Mouse (Mus musculus): ENCODE measurements around the gene Zfp654.

Zfp654 gene

GRCm38 (mm10) chr16:64766696-64767300 is 84.7 kb downstream of the Zfp654 start:
- DNase-seq (ENCODE audit: low spot score in 2 of 2): no peak

- DNase-seq (ENCODE audit: low spot score in 2 of 2): no peak
Measured at GRCm38 (mm10) chr16:64759245-64759626, 92.2 kb downstream of the Zfp654 start.

GRCm38 (mm10) chr16:64758561-64759244 is 92.7 kb downstream of the Zfp654 start:
- no peak for DNase-seq (ENCODE audit: low spot score in 2 of 2)

DNA sequence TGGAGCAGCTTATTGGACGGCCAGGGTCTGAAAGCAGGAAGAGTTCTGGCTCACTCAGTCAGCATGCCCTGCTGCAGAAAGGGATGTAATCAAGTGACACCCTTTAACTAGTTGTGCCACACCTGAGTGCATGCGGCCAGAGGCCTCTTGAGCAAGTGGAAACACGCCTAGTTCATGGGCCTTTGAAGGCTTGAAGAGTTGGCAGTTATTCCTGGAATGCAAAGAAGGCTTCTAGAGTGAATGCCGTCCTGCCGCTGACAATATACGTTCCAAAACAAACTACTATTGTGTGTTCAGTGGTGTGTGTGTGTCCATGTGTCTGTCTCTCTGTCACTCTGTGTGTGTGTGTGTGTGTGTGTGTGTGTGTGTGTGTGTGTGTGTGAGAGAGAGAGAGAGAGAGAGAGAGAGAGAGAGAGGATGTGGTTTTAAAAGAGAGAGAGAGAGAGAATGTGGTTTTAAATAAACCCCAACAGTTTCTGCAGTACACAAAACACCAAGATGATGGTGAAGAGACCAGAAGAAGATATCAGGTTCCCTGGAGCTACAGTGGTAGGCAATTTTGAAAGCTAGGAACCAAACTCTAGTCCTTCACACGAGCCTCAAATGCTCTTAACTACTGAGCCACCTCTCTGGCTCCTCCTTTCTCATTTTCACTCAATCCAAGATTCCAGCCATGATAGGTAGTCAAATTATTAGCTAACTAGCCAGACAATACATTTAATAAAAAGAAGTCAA is 93.6 kb downstream of the Zfp654 start:
- no peak for DNase-seq (ENCODE audit: low spot score in 2 of 2)

DNA sequence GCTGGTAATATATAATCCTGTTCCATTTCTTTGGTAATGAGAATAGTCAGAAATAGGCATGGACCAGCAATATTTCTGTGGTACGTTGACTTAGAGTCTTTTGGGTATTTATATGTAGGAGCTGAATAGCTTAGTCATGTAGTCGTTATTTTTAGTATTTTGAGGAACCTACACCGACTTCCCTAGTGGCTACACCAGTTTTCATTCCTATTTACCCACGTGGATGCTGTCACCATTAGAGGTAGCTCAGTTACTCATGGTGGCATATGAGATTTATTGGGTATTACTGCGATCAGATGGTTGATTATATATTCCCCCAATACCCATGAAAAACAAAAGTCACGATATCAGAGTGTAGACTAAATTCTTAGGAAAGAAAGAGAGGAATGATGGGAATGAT is 95.1 kb downstream of the Zfp654 start:
- DNase-seq (ENCODE audit: low spot score in 2 of 2): no peak

DNA sequence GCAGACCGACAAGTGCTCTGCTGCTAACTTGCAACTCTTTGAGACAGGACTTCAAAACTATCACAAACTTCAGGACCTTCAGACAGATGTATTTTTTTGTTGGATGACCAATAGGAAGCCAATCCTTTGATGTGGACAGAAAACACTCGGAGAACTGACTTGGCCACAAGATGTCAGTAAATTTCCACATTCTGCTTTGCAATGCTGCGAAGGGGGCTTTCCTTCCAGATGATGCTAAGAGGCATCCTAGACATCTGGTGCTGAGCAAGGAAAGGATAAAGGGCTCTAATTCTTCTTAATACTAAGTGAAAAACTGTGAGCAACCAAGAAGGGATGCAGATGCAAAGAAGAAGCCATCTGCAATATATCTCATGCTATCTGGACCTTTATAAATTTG is 96.7 kb downstream of the Zfp654 start:
- DNase-seq (ENCODE audit: low spot score in 2 of 2): no peak

DNA sequence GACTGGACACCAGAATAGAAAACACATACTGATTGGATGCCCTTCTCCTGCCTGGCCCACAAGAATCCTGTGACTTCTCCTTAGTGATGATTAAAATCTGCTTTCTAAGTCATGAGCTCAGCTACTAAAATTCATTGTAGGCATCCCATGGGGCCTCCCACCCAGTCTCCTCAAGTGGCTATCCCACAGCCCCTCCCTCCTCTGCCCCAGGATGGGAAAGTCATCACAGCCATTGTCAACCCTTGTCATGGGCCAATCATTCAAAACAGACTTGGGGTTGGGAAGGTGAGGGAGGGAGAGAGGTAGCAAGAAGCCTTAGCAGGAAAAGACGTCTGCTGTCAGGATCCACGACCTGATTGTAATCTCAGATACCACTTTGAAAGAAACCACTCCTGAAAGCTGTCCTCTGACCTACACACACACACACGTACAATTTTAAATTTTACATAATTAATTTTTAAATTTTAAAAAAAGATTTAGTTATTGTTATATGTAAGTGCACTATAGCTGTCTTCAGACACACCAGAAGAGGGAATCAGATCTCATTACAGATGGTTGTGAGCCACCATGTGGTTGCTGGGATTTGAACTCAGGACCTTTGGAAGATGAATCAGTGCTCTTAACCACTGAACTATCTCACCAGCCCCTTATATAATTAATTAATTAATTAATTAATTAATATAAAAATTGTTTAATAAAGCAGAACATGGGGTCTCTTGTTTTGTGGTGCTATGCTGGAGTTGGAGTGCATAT is 97.3 kb downstream of the Zfp654 start:
- no peak for DNase-seq (ENCODE audit: low spot score in 2 of 2)

DNA sequence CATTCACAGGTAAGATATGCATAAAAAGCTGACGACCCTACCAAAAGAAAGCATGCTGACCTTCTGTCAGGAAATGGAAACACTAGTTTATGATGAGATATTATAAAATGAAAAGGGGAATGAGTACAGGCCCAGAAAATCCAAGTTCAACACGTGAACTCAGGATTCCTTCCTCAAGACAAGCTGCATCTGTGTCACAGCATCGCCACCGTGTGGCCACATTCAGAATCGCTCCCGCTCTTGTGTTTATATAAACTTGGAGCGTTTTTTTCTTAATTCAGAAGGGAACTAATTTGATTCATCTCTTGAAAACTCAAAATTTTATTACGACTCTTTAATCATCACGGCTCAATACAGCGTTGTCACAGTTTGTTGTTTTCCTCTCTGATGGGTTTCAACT is 103.2 kb downstream of the Zfp654 start:
- peak; percentile 67 to 68 for DNase-seq (ENCODE audit: low spot score in 2 of 2)

- DNase-seq (ENCODE audit: low spot score in 2 of 2): no peak
Measured at GRCm38 (mm10) chr16:64745089-64745488, 106.4 kb downstream of the Zfp654 start.

DNA sequence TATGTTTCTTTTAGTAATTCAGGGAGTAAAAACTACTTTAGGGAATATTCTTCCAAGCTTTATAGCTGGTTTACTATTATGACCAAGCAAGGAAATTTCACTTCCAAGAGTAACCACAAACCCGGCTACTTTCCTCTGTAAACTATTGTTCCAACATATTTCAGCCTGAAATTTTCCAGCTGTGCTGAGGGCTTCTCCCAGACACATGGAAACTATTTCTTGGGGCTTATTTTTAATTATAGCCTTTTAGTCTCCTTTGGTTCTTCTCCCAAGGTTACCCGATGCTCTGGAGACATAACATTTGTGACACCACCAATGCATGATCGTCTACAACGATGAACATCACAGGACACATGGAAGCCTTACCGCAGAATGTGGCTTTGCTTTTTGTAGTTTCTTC is 114.2 kb downstream of the Zfp654 start:
- DNase-seq (ENCODE audit: low spot score in 2 of 2): no peak
